Mouse (Mus musculus): Measurements from ENCODE around the gene Flad1. TPM values are rescaled to one million over a fixed set of nuclear protein-coding genes. Genes with fewer than 3 reads are reported as not detected.
A peak's percentile ranks its signal among the peaks of the same experiment; 100 is the strongest.
"Not testable (repeated sequence)": the region's sequence is repeated elsewhere in the genome, so short reads cannot be mapped to it uniquely, and the experiment has no call there.

The Flad1 gene
- total and polyA plus RNA-seq, 2 experiments from 2014 or later = 31.5 to 34.9 TPM

DNA sequence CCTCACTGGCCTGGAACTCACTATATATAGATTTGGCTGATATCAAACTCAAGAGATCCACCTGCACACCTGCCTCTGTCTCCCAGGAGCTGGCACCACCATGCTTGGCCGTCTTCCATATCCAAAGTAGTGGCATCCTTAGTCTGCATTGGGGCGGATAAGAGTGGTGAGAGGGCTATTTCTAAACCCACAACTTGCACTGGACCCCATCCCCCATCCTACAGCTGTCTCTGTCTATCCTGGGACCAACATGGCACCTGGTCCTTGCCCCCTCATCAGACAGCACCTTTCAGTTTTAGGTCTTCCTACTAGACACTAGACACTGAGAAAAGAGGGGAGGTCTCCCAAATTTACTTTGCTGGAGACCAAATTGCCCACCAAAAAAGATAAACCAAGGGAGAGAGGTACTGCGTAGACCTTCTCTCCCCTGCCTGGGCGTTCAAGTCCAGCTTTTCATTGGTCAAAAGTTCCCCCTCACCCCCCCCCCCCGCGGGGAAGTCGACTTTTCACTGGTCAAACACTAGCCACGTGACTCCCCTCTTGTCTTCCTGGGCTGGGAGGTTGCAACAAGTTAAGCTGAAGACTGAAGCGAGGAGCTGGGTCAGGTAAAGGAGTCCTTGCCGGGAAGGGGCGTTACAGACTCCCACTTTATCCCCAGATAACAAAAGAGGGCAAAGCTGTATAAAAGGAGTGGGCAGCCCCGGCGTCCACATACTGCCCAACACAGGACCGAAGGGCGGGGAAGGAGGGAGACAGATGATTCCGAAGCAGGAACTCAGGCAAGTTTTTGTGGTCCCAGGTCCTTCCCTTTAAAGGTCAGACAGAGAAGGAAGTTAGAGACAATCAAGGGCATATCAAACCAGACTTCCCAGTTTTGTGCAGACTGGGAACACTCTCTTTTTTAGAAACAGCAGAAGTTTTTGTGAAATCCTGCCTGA lies 24.8 kb upstream of the Flad1 start, which contains the start of gene Pbxip1:
TSS of gene Pbxip1 (plus strand) at position 531 of the 938 bp plus-strand sequence.
- H3K27me3 ChIP-seq (ENCODE audit: insufficient read depth, low read length) = no peaks in the 10 kb centered on the region
- no peak for TF ChIP-seq CTCF (IDR thresholded peaks at IDR 0.05; ENCODE audit: low read depth)
- H3K9me3 ChIP-seq (ENCODE audit: low read length) = no peaks in the 10 kb centered on the region
- WGBS = 4% methylated on average over 16 of the region's 16 CpGs
- H3K27ac ChIP-seq (ENCODE audit: low read depth, low read length) = no peak within 1 kb of the TSS
- DNase-seq (no peak), ATAC-seq (peak; percentile 50)
- H3K9ac ChIP-seq = peak within 1 kb of the TSS; percentile 39; the same call in 1 of the 2 replicates
- peak within 1 kb of the TSS; percentile 35 for H3K4me2 ChIP-seq (ENCODE audit: low read depth)
- peaks cover 2% of the 10 kb centered on the region for H3K4me1 ChIP-seq (ENCODE audit: insufficient read depth)
- H3K4me3 ChIP-seq (ENCODE audit: low read depth, low read length) = peak within 1 kb of the TSS; percentile 23
- peaks cover 24% of the 10 kb centered on the region for H3K36me3 ChIP-seq (ENCODE audit: insufficient read depth)

GRCm38 (mm10) chr3:89435041-89435440 lies 23.4 kb upstream of the Flad1 start:
- no peak overlapping the region for H3K4me3 ChIP-seq (ENCODE audit: low read depth, low read length)
- WGBS = 41% methylated on average over 7 of the region's 7 CpGs
- DNase-seq (no peak), ATAC-seq (no peak)
- H3K27me3 ChIP-seq (ENCODE audit: insufficient read depth, low read length) = no peaks in the 10 kb centered on the region
- peaks cover 24% of the 10 kb centered on the region for H3K36me3 ChIP-seq (ENCODE audit: insufficient read depth)
- peaks cover 8% of the 10 kb centered on the region for H3K4me1 ChIP-seq (ENCODE audit: insufficient read depth)
- no peak for TF ChIP-seq CTCF (IDR thresholded peaks at IDR 0.05; ENCODE audit: low read depth)
- no peak overlapping the region for H3K4me2 ChIP-seq (ENCODE audit: low read depth)
- H3K9me3 ChIP-seq (ENCODE audit: low read length) = no peaks in the 10 kb centered on the region
- peak overlapping the region; percentile 40; the same call in 1 of the 2 replicates for H3K27ac ChIP-seq (ENCODE audit: low read depth, low read length)
- H3K9ac ChIP-seq = no peak overlapping the region

GRCm38 (mm10) chr3:89434532-89434931 lies 22.9 kb upstream of the Flad1 start:
- peak overlapping the region; percentile 40 for H3K27ac ChIP-seq (ENCODE audit: low read depth, low read length)

DNA sequence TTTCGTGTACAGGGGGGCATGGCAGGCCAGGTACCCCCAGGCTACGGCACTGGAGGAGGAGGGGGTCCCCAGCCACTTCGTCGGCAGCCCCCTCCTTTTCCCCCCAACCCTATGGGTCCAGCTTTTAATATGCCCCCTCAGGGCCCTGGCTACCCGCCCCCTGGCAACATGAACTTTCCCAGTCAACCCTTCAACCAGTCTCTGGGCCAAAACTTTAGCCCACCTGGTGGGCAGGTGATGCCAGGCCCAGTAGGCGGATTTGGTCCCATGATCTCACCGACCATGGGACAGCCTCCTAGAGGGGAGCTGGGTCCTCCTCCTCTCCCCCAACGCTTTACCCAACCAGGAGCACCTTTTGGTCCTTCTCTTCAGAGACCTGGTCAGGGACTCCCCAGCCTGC lies 20.9 kb upstream of the Flad1 start:
- no peaks in the 10 kb centered on the region for H3K27me3 ChIP-seq (ENCODE audit: insufficient read depth, low read length)
- peaks cover 8% of the 10 kb centered on the region for H3K4me1 ChIP-seq (ENCODE audit: insufficient read depth)
- H3K36me3 ChIP-seq (ENCODE audit: insufficient read depth) = peaks cover 24% of the 10 kb centered on the region
- 89% methylated on average over 8 of the region's 8 CpGs for WGBS
- H3K9me3 ChIP-seq (ENCODE audit: low read length) = no peaks in the 10 kb centered on the region
- DNase-seq (no peak), ATAC-seq (no peak)
- no peak for TF ChIP-seq CTCF (IDR thresholded peaks at IDR 0.05; ENCODE audit: low read depth)
- H3K9ac ChIP-seq = no peak overlapping the region
- H3K4me3 ChIP-seq (ENCODE audit: low read depth, low read length) = no peak overlapping the region
- H3K27ac ChIP-seq (ENCODE audit: low read depth, low read length) = no peak overlapping the region
- H3K4me2 ChIP-seq (ENCODE audit: low read depth) = no peak overlapping the region

More at GRCm38 (mm10) chr3:89434532-89434931, 22.9 kb upstream of the Flad1 start:
- Histone ChIP-seq H3K27me3 (ENCODE audit: insufficient read depth, low read length) (no peaks in the 10 kb centered on the region), H3K4me3 (ENCODE audit: low read depth, low read length) (no peak overlapping the region), H3K4me1 (ENCODE audit: insufficient read depth) (peaks cover 8% of the 10 kb centered on the region), H3K9ac (no peak overlapping the region), H3K9me3 (ENCODE audit: low read length) (no peaks in the 10 kb centered on the region), H3K36me3 (ENCODE audit: insufficient read depth) (peaks cover 24% of the 10 kb centered on the region), H3K4me2 (ENCODE audit: low read depth) (no peak overlapping the region)
- no peak for TF ChIP-seq CTCF (IDR thresholded peaks at IDR 0.05; ENCODE audit: low read depth)
- DNase-seq = no peak
- ATAC-seq = no peak
- 72% methylated on average over 11 of the region's 11 CpGs for WGBS

DNA sequence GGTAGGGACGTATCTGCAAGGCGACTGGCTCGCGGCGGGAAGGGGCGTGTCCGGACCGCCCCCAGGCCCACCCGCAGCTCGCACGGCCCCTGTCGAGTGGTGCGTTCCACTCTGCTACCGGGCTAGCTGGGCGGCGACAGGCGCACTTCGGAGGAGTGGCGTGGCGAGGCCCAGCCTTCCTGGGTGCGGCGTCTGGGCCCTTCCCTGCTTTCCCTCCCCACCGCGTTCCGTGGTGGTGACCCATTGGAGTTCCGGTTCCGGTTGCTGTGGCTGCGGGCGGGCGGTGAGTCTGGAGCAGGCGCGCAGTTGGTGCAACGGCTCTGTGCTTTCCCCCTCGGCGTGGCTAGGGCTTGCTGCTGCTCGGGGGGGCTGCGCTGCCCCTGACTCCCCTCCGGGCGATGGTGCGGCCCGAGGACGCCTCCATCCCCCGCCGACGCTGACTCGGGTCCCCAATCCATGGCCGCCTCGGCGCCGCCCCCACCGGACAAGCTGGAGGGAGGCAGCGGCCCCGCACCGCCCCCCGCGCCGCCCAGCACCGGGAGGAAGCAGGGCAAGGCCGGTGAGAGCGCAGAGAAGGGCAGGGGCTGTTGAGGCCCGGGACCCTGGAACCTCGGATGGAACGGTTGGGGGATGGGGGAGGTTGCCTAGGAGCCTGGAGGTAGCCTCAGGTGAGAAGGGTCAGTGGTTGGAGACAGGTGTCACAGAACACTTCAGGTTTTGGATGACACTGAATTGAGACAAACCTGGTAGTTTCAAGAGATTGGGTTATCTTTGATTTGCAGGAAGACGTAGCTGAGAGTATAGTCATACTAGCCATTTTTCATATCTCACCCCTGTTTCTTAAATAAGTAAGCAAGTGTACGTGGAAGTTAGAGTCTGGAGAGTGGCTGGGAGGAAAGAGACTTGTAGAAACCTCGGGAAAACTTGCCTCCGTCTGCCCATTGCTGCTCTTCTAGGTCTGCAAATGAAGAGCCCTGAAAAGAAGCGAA lies 18.8 kb upstream of the Flad1 start, which contains the start of gene Pygo2:
TSS of gene Pygo2 (plus strand) at position 44 of the 989 bp plus-strand sequence.
- 4% methylated on average over 66 of the region's 68 CpGs for WGBS

GRCm38 (mm10) chr3:89429021-89429420 lies 17.4 kb upstream of the Flad1 start:
- not testable (repeated sequence) for ATAC-seq

More for the DNA sequence above, 18.8 kb upstream of the Flad1 start, which contains the start of gene Pygo2:
- Histone ChIP-seq H3K36me3 (ENCODE audit: insufficient read depth) (peaks cover 24% of the 10 kb centered on the region), H3K4me1 (ENCODE audit: insufficient read depth) (peaks cover 8% of the 10 kb centered on the region), H3K27ac (ENCODE audit: low read depth, low read length) (peak within 1 kb of the TSS; percentile 90), H3K9ac (peak within 1 kb of the TSS; percentile 82), H3K9me3 (ENCODE audit: low read length) (no peaks in the 10 kb centered on the region), H3K4me2 (ENCODE audit: low read depth) (peak within 1 kb of the TSS; percentile 85), H3K27me3 (ENCODE audit: insufficient read depth, low read length) (no peaks in the 10 kb centered on the region), H3K4me3 (ENCODE audit: low read depth, low read length) (peak within 1 kb of the TSS; percentile 70)
- peak; percentile 96 for DNase-seq
- no peak; the same call in 1 of the 2 replicates for TF ChIP-seq CTCF (IDR thresholded peaks at IDR 0.05; ENCODE audit: low read depth)
- peak; percentile 99 for ATAC-seq

More at GRCm38 (mm10) chr3:89429021-89429420, 17.4 kb upstream of the Flad1 start:
- H3K9me3 ChIP-seq (ENCODE audit: low read length); H3K4me1 ChIP-seq (ENCODE audit: insufficient read depth); DNase-seq; H3K4me2 ChIP-seq (ENCODE audit: low read depth); H3K9ac ChIP-seq; H3K27ac ChIP-seq (ENCODE audit: low read depth, low read length); H3K27me3 ChIP-seq (ENCODE audit: insufficient read depth, low read length); H3K4me3 ChIP-seq (ENCODE audit: low read depth, low read length): not testable (repeated sequence)
- WGBS = 95% methylated on average over 7 of the region's 7 CpGs
- H3K36me3 ChIP-seq (ENCODE audit: insufficient read depth) = peaks cover 17% of the 10 kb centered on the region
